Mouse (Mus musculus) adrenal gland (tissue): ENCODE data around the gene Hes5.

ENCODE experiments used
- intact Hi-C: fragments of 180-260 bp; cut with DNase I; formaldehyde crosslinking; loops from one replicate; pipeline ENCODE4 v1.15.1; 2025

The Hes5 gene

GRCm38 (mm10) chr4:155008075-155008474, 47.4 kb downstream of the Hes5 start:
- intact Hi-C loops, result loop anchor here (5.0 kb wide), 1 partner anchor 39 kb away; no protein-coding TSS in a partner anchor

- intact Hi-C loops, result loop anchor here (5.0 kb wide), 1 partner anchor 38 kb away; no protein-coding TSS in a partner anchor
Observed at GRCm38 (mm10) chr4:155009216-155009615, 48.5 kb downstream of the Hes5 start.

- intact Hi-C loops, result no loop called here
Observed at GRCm38 (mm10) chr4:155010870-155011269, 50.1 kb downstream of the Hes5 start.

- intact Hi-C loops, result no loop called here
Observed at GRCm38 (mm10) chr4:155011312-155012025, 50.7 kb downstream of the Hes5 start.
